Mouse (Mus musculus): ENCODE results near the gene Nipal4. TPM values are rescaled to one million over a fixed set of nuclear protein-coding genes. Genes with fewer than 3 reads are reported as not detected.

Nipal4 gene
- 0.59 and 0.84 TPM in 2 replicates for polyA plus RNA-seq (2016; fragmentation: Nextera tagmentation; extraction: Ambion mirVana)

DNA sequence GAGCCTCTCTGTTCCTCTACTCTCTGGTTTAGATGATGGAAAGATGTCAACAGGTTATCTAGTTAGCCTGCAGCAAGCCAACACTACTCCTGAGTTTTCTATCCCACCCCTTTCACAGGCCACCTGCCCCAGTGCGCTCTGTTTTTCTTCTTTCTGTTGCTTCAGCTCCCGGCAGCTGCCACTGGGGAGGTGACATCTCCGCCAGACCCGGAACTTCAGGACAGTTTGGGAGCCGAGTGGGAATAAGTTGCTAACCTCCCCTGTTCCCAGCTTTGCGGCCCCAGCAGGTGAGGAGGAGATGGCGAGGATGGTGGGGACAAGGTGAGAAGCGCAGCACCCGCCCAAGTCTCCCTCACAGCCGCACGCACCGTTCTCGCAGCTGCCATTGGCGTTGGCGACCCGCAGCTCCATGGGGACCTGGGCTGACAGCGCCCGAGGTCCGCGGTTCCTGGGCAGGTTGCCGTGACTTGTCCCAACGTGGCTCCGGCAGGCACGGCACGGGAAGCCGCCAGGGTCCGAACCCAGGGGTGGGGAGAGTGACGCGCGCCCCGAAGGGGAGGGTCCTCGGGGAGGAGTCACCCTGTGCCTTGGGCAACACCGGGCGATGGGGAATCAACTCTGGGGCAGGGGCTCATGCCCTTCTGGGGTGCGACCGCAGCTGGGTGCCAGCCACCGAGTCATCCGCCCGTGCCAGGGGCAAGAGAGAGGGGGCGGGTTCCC lies at the start of gene Nipal4:
Gene Nipal4 (minus strand): TSS at position 643 of the 720 bp plus-strand sequence.
- no peak within 1 kb of the TSS for H3K27ac ChIP-seq
- WGBS = 3% methylated on average over 40 of the region's 40 CpGs
- H3K9ac ChIP-seq = peak within 1 kb of the TSS; percentile 59
- H3K36me3 ChIP-seq (replicated peaks) = no peaks in the 10 kb centered on the region
- peaks cover 13% of the 10 kb centered on the region for H3K4me1 ChIP-seq
- peak within 1 kb of the TSS; percentile 93 for H3K4me2 ChIP-seq
- peak within 1 kb of the TSS; percentile 51 for H3K4me3 ChIP-seq (replicated peaks)
- ATAC-seq (ENCODE audit: low FRiP score) = peak; percentile 55; the same call in 1 of the 2 replicates
- peaks cover 24% of the 10 kb centered on the region for H3K27me3 ChIP-seq
- no peaks in the 10 kb centered on the region for H3K9me3 ChIP-seq

DNA sequence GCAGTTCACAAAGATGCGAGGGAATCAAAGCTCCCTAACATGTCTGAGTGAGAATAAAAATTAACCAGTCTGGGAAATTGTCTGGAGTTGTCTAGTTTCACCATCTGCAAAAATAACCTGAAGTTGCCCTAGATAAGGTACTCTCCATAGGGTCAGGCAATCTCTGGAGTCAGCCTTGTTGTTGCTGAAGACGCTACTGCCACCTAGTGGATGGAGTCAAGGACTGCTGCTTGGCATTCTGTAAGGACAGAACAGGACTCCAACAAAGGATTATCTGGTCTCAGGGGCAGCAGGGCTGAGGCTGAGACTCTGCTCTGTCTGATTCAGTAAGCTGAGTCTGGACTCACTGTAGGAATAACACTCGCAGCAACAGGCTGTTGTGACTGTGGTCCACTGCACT lies 49.0 kb upstream of the Nipal4 start:
- Histone ChIP-seq H3K9me3 (no peaks in the 10 kb centered on the region), H3K36me3 (replicated peaks) (peaks cover 7% of the 10 kb centered on the region; the same call in 1 of the 2 replicates), H3K4me2 (no peak overlapping the region), H3K27ac (peak overlapping the region; percentile 61; the same call in 1 of the 2 replicates), H3K4me3 (replicated peaks) (no peak overlapping the region), H3K9ac (no peak overlapping the region), H3K4me1 (peaks cover 25% of the 10 kb centered on the region), H3K27me3 (no peaks in the 10 kb centered on the region)
- 23% methylated on average over 3 of the region's 3 CpGs for WGBS
- peak; percentile 67 for ATAC-seq (ENCODE audit: low FRiP score)

DNA sequence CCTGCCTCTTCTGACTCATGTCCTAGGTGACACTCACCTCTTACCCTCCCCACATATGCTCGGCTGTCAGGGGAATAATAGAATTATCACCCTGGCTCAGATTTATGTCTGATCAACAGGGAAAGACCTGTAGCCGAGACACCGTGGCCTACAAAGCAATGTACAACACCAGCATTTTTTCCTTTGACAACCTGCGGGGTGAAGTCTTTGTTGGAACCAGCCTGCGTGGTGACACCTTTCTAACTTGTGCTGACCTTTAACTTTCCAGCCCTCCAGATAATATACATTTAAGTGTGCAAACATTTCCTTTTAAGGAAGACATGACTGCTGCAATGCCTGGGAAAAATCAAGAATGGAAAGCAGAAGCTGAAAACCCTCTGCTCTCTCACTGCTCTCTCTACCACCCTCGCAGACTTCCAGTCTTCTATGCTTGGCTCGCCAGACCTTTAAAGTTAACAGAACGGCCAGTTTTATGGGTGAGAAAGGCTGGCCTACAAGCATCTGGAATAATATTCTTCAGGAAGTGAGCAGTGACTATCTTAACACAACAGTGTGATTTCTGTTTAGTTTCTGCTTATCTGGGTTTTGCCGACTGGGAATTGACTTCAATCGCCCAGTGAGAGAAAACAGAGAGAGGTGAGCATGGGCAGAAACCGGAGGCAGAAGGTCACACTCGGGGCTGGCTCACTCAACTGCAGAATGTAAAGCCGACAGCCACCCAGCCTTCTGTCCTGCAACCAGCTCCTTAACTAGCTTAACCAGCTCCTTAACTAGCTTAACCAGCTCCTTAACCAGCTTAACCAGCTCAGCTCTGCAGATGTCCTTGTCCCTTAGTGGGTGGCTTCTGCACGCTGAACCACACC lies 48.3 kb upstream of the Nipal4 start:
- 0 out of 2 replicates have a peak overlapping the region, but pooled peaks have one; percentile 36 for H3K27ac ChIP-seq
- no peak overlapping the region for H3K9ac ChIP-seq
- 82% methylated on average over 14 of the region's 14 CpGs for WGBS
- peaks cover 26% of the 10 kb centered on the region for H3K4me1 ChIP-seq
- H3K27me3 ChIP-seq = no peaks in the 10 kb centered on the region
- H3K36me3 ChIP-seq (replicated peaks) = peaks cover 5% of the 10 kb centered on the region; the same call in 1 of the 2 replicates
- no peak overlapping the region for H3K4me2 ChIP-seq
- ATAC-seq (ENCODE audit: low FRiP score) = no peak
- no peak overlapping the region for H3K4me3 ChIP-seq (replicated peaks)
- no peaks in the 10 kb centered on the region for H3K9me3 ChIP-seq

DNA sequence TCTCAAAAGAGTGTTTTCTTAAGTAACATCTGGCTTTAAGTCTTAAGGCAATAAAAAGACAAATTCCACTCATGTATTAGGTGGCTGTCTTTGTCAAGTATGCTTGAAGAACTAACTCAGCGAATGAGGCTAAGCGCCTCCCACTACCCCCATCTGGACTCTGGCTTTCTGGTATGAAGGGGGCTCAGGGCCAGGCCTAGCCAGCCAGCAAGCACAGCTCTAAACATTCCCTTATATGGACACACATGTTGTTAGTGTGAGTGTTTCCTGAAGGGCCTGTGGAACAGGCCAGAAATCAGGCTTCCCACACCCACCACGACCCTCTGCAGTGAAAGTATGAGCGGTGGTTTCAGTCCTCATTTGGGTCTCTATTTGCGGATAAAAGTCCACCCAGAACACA lies 47.5 kb upstream of the Nipal4 start:
- Histone ChIP-seq H3K9ac (no peak overlapping the region), H3K9me3 (no peaks in the 10 kb centered on the region), H3K4me2 (no peak overlapping the region), H3K27me3 (no peaks in the 10 kb centered on the region), H3K4me1 (peaks cover 22% of the 10 kb centered on the region), H3K4me3 (replicated peaks) (no peak overlapping the region), H3K36me3 (replicated peaks) (peaks cover 6% of the 10 kb centered on the region; the same call in 1 of the 2 replicates), H3K27ac (0 out of 2 replicates have a peak overlapping the region, but pooled peaks have one; percentile 36)
- WGBS = 89% methylated on average over 5 of the region's 5 CpGs
- ATAC-seq (ENCODE audit: low FRiP score) = no peak

DNA sequence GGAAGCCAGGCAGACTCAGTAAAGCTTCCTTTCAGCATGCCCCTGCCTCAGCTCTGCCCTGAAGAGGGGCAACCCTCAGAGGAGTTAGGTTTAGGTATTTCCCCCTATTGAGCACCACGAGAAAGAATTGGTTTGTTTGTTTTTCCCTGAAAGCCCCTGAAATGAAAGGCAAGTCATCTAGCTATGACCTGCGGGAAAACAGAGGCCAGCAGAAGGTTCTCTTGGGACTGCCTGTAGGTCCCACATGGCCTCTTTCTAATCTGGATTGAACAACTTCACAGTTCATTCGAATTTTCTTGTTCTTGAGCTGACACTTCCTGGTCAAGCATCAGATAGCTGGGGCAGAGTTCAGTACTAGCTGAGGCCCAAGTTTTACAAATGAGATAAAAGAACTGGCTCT lies 45.5 kb upstream of the Nipal4 start:
- Histone ChIP-seq H3K27ac (no peak overlapping the region), H3K4me3 (replicated peaks) (no peak overlapping the region), H3K9ac (no peak overlapping the region), H3K27me3 (no peaks in the 10 kb centered on the region), H3K4me1 (peaks cover 12% of the 10 kb centered on the region), H3K36me3 (replicated peaks) (peaks cover 23% of the 10 kb centered on the region), H3K4me2 (no peak overlapping the region), H3K9me3 (no peaks in the 10 kb centered on the region)
- WGBS = 43% methylated on average over 3 of the region's 3 CpGs
- no peak for ATAC-seq (ENCODE audit: low FRiP score)

DNA sequence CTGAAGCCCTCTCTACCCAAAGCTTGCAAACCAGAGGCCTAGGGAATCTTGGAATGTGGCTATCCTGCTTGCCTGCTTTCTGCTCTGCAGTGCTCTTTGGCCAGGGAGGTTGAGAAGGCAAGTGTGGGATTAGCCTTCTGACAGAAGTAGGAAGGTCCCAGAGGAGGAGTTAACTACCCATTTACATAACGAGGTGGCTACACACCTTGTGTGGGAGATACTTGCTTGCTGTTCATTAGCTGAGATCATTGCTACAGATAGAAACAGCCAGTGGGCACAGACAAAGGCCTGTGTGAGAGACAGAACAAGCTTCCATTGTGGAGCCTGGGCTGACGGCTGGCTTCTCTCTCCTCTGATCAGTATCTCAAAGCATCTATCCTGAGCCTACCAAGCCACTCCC lies 43.6 kb upstream of the Nipal4 start:
- no peak overlapping the region for H3K9ac ChIP-seq
- ATAC-seq (ENCODE audit: low FRiP score) = no peak
- H3K4me1 ChIP-seq = peaks cover 12% of the 10 kb centered on the region
- no peaks in the 10 kb centered on the region for H3K9me3 ChIP-seq
- no peaks in the 10 kb centered on the region for H3K27me3 ChIP-seq
- 17% methylated on average over 2 of the region's 2 CpGs for WGBS
- peaks cover 38% of the 10 kb centered on the region for H3K36me3 ChIP-seq (replicated peaks)
- H3K4me2 ChIP-seq = no peak overlapping the region
- no peak overlapping the region for H3K27ac ChIP-seq
- no peak overlapping the region for H3K4me3 ChIP-seq (replicated peaks)

DNA sequence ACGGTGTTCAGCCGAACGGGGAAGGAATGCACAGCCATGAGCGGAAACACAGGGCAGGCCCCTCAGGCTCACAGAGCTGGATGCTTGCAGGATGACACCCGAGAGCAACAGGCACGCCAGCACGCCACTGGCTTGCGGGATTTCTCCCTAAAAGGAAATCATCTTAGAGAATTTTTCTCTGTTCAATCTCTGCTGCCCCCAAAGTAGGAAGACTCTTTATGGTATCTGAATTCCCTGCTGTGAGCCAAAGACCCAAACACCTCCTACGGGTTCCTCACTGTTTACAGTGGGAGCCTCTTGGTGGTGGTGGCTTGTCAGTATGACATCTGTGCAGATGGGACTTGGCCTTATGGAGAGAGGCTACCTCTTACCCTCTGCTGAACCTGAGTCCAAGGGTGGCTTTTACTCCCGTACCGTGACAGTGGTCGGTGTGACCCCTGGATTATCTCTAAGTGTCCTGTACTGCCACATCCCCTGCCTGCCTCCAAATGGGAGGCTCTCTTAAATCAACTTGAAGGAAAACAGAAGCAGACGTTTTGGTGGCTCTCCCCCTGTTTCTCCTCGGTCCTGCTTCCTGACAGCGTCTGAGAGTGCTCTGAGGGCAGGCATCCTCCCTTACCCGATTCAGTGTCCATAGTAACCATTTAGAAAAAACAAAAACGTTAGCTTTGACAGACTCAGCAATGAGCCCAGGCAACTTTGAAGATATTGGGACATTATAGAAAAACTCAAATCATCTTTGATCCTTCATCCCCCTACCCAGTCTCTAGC lies 39.5 kb upstream of the Nipal4 start:
- H3K4me2 ChIP-seq = no peak overlapping the region
- H3K27ac ChIP-seq = no peak overlapping the region
- 77% methylated on average over 17 of the region's 17 CpGs for WGBS
- H3K27me3 ChIP-seq = no peaks in the 10 kb centered on the region
- ATAC-seq (ENCODE audit: low FRiP score) = no peak
- peaks cover 6% of the 10 kb centered on the region; the same call in 1 of the 2 replicates for H3K4me1 ChIP-seq
- no peaks in the 10 kb centered on the region for H3K9me3 ChIP-seq
- H3K4me3 ChIP-seq (replicated peaks) = no peak overlapping the region
- peaks cover 57% of the 10 kb centered on the region for H3K36me3 ChIP-seq (replicated peaks)
- no peak overlapping the region for H3K9ac ChIP-seq

DNA sequence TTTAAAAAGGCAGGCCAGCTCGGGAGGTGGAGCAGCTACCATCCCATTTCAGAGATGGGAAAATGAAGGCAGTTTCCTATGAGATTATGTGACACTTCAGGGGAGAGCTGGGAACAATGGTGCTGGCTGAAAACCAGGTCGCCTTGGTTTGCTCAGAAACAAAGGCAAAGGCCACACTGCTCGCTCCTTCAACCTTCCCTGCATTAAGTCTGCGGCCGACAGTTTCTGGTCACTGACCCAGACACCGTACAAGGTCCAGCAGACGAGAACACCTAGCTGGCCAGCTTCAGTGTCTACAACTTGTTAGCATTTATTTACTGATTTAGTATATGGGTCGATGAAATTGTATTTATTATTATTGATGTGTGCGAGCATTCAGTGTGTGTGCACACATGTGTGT lies 38.5 kb upstream of the Nipal4 start:
- no peak overlapping the region for H3K4me3 ChIP-seq (replicated peaks)
- H3K9ac ChIP-seq = no peak overlapping the region
- peaks cover 2% of the 10 kb centered on the region; the same call in 1 of the 2 replicates for H3K4me1 ChIP-seq
- no peak overlapping the region for H3K4me2 ChIP-seq
- H3K27ac ChIP-seq = no peak overlapping the region
- no peak for ATAC-seq (ENCODE audit: low FRiP score)
- peaks cover 67% of the 10 kb centered on the region for H3K36me3 ChIP-seq (replicated peaks)
- H3K9me3 ChIP-seq = no peaks in the 10 kb centered on the region
- no peaks in the 10 kb centered on the region for H3K27me3 ChIP-seq
- 87% methylated on average over 9 of the region's 9 CpGs for WGBS

DNA sequence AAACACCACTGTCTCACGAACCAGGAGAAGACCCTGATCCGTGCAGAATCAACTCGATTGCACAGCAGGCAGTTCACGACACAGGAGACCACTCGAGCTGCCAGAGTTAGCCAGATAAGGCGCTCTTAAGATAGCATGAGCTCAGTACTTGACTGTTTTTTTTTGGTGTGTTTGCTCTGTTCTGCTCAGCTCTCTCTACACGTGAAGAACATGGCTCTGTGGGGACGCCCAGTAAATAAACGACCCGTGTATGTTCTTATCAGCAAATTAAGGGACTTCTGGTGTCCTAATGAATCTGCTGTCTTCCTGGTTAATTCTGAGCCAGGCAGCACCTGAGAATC lies 36.2 kb upstream of the Nipal4 start:
- Histone ChIP-seq H3K4me1 (no peaks in the 10 kb centered on the region), H3K36me3 (replicated peaks) (peaks cover 75% of the 10 kb centered on the region), H3K4me2 (no peak overlapping the region), H3K9ac (no peak overlapping the region), H3K9me3 (no peaks in the 10 kb centered on the region), H3K4me3 (replicated peaks) (no peak overlapping the region), H3K27me3 (no peaks in the 10 kb centered on the region), H3K27ac (no peak overlapping the region)
- no peak for ATAC-seq (ENCODE audit: low FRiP score)
- 78% methylated on average over 10 of the region's 10 CpGs for WGBS

DNA sequence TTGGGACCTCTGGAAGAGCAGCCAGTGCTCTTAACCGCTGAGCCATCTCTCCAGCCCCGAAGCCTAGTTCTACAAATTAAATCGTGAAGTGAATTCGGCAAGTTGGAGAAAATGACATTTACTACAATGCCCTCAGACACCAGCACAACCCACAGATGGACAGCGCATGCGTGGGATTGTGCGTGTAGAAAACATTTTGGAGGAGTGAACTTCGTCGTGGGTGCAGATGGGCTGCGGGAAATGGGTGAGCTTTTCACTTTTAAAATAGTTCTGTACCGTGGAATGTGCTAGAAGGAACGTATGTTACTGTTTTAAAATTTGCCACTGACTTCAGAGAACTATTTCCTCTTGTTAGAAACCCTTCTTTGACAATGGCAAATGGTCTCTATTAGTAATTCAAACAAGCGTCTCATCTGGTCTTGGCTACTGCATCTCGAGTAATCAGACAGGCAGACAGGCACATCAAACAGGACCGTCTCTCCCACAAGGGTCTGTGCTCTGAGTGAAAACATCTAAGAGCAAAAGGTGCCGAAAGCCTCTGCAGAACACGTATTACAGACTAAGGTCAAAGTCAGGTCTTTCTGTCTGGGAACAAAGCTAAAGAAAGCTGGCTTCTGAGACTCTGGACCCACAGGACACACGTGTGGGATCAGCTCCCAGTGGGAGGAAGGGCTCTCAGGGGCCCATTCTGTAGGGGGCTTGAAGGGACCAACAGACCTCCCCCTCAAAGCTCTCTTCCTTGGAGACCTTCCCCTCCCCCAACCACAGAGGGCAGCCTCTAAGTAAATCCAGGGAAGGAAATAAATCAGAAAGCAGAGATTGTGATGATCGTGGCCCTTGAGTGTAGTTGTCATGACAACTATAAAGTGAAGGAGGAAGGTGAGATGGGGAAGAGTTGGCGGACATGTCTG lies 35.6 kb upstream of the Nipal4 start:
- Histone ChIP-seq H3K4me3 (replicated peaks) (no peak overlapping the region), H3K27ac (no peak overlapping the region), H3K4me1 (no peaks in the 10 kb centered on the region), H3K9ac (no peak overlapping the region), H3K27me3 (no peaks in the 10 kb centered on the region), H3K9me3 (no peaks in the 10 kb centered on the region), H3K4me2 (no peak overlapping the region), H3K36me3 (replicated peaks) (peaks cover 74% of the 10 kb centered on the region)
- WGBS = 78% methylated on average over 20 of the region's 20 CpGs
- no peak for ATAC-seq (ENCODE audit: low FRiP score)

DNA sequence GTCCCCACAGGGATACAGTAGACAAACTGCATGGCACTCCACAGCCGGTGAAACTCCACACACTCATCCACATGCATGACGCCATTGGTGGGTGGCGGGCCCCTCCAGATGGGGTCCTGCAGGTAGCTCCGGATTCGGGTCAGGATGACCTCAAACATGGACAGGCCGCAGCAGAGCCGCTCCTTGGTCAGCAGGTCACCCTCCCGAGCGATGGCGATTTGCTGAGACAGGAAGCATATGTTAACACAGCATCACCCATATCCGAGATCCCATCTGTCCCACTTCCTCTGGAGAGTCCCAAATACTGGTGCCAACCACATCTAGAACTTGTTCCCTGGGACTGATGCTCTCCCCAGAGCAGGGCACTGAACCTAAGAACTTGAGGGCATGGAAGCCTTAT lies 34.4 kb upstream of the Nipal4 start:
- 95% methylated on average over 11 of the region's 11 CpGs for WGBS
- no peak for ATAC-seq (ENCODE audit: low FRiP score)
- Histone ChIP-seq H3K4me3 (replicated peaks) (no peak overlapping the region), H3K9ac (no peak overlapping the region), H3K4me2 (no peak overlapping the region), H3K36me3 (replicated peaks) (peaks cover 68% of the 10 kb centered on the region), H3K27ac (no peak overlapping the region), H3K27me3 (no peaks in the 10 kb centered on the region), H3K9me3 (no peaks in the 10 kb centered on the region), H3K4me1 (no peaks in the 10 kb centered on the region)

All from forebrain, embryonic 12.5 days (tissue).